Mouse (Mus musculus): ENCODE data around the gene Odf4. TPM values are rescaled to one million over a fixed set of nuclear protein-coding genes. Genes with fewer than 3 reads are reported as not detected.
"Not testable (repeated sequence)": the region's sequence is repeated elsewhere in the genome, so short reads cannot be mapped to it uniquely, and the experiment has no call there.

Odf4 gene
- total RNA-seq (2021): under 1 TPM in 1 of 2 experiments, not detected in 1; 0.88 TPM
- long read RNA-seq, experiment 1, partial matches to known transcripts: 0 of 1 reads
- long read RNA-seq, experiment 1, other reads (novel, unspliced or antisense): 1 of 1 reads
- long read RNA-seq, experiment 2, partial matches to known transcripts: 0 of 1 reads
- long read RNA-seq, experiment 2, other reads (novel, unspliced or antisense): 1 of 1 reads

GRCm38 (mm10) chr11:68926981-68927380 lies at the start of gene Odf4:
Odf4 (minus strand) TSS chr11:68927081.
- DNase-seq (ENCODE audit: low spot score in 2 of 2): no peak
- intact Hi-C loops (cut with DNase I): no loop called here

- intact Hi-C loops (cut with DNase I): no loop called here
- DNase-seq (ENCODE audit: low spot score in 2 of 2): no peak
These were observed 48.7 kb upstream of the Odf4 start for GRCm38 (mm10) chr11:68975601-68976000.

GRCm38 (mm10) chr11:68975085-68975484 lies 48.2 kb upstream of the Odf4 start, which contains the start of gene Rangrf:
Rangrf (minus strand) TSS chr11:68975185.
- intact Hi-C loops (cut with DNase I): no loop called here
- DNase-seq (ENCODE audit: low spot score in 2 of 2): no peak

GRCm38 (mm10) chr11:68974059-68974450 lies 47.2 kb upstream of the Odf4 start:
- no peak for DNase-seq (ENCODE audit: low spot score in 2 of 2)
- intact Hi-C loops (cut with DNase I): no loop called here

GRCm38 (mm10) chr11:68973250-68974058 lies 46.6 kb upstream of the Odf4 start:
- intact Hi-C loops (cut with DNase I): not testable (repeated sequence)
- DNase-seq (ENCODE audit: low spot score in 2 of 2): peak; percentile 68 to 75

GRCm38 (mm10) chr11:68970232-68970631 lies 43.4 kb upstream of the Odf4 start:
- no peak for DNase-seq (ENCODE audit: low spot score in 2 of 2)
- intact Hi-C loops (cut with DNase I): no loop called here

GRCm38 (mm10) chr11:68968752-68969151 lies 41.9 kb upstream of the Odf4 start:
- DNase-seq (ENCODE audit: low spot score in 2 of 2): no peak
- intact Hi-C loops (cut with DNase I): loop anchor here (5.0 kb wide), 1 partner anchor 66 kb away; the partner anchor contains the start of gene Rpl26

GRCm38 (mm10) chr11:68967337-68968282 lies 40.7 kb upstream of the Odf4 start, which contains the start of gene Slc25a35:
Slc25a35 (plus strand) TSS chr11:68968131.
- intact Hi-C loops (cut with DNase I): loop anchor here (5.0 kb wide), 1 partner anchor 65 kb away; the partner anchor contains the start of gene Rpl26
- peak; percentile 91 to 92 for DNase-seq (ENCODE audit: low spot score in 2 of 2)

GRCm38 (mm10) chr11:68966554-68966953 lies 39.7 kb upstream of the Odf4 start:
- intact Hi-C loops (cut with DNase I): loop anchor here (5.0 kb wide), 1 partner anchor 64 kb away; the partner anchor contains the start of gene Rpl26
- no peak for DNase-seq (ENCODE audit: low spot score in 2 of 2)

- intact Hi-C loops (cut with DNase I): loop anchor here (5.0 kb wide), 1 partner anchor 64 kb away; the partner anchor contains the start of gene Rpl26
- DNase-seq (ENCODE audit: low spot score in 2 of 2): peak; percentile 67 to 70
These were observed 39.0 kb upstream of the Odf4 start for GRCm38 (mm10) chr11:68965845-68966244.

GRCm38 (mm10) chr11:68965050-68965449 lies 38.2 kb upstream of the Odf4 start:
- intact Hi-C loops (cut with DNase I): loop anchor here (5.0 kb wide), 1 partner anchor 63 kb away; the partner anchor contains the start of gene Rpl26
- no peak for DNase-seq (ENCODE audit: low spot score in 2 of 2)

GRCm38 (mm10) chr11:68963405-68963804 lies 36.5 kb upstream of the Odf4 start:
- DNase-seq (ENCODE audit: low spot score in 2 of 2): no peak
- intact Hi-C loops (cut with DNase I): no loop called here

GRCm38 (mm10) chr11:68962159-68962558 lies 35.3 kb upstream of the Odf4 start:
- DNase-seq (ENCODE audit: low spot score in 2 of 2); intact Hi-C loops (cut with DNase I): not testable (repeated sequence)

GRCm38 (mm10) chr11:68961596-68961995 lies 34.7 kb upstream of the Odf4 start:
- intact Hi-C loops (cut with DNase I): no loop called here
- no peak for DNase-seq (ENCODE audit: low spot score in 2 of 2)

GRCm38 (mm10) chr11:68957971-68958370 lies 31.1 kb upstream of the Odf4 start:
- DNase-seq (ENCODE audit: low spot score in 2 of 2): no peak
- intact Hi-C loops (cut with DNase I): no loop called here

- intact Hi-C loops (cut with DNase I): no loop called here
- DNase-seq (ENCODE audit: low spot score in 2 of 2): no peak
These were observed 30.4 kb upstream of the Odf4 start, which contains the start of gene Arhgef15 for GRCm38 (mm10) chr11:68957308-68957707. Arhgef15 (minus strand) TSS chr11:68957480.

GRCm38 (mm10) chr11:68956697-68957096 lies 29.8 kb upstream of the Odf4 start:
- intact Hi-C loops (cut with DNase I): no loop called here
- no peak for DNase-seq (ENCODE audit: low spot score in 2 of 2)

GRCm38 (mm10) chr11:68956107-68956506 lies 29.2 kb upstream of the Odf4 start:
- intact Hi-C loops (cut with DNase I): no loop called here
- no peak for DNase-seq (ENCODE audit: low spot score in 2 of 2)

GRCm38 (mm10) chr11:68955473-68955872 lies 28.6 kb upstream of the Odf4 start:
- DNase-seq (ENCODE audit: low spot score in 2 of 2): no peak
- intact Hi-C loops (cut with DNase I): no loop called here
